Mouse (Mus musculus) gastrocnemius, adult 18-20 months (tissue): Measurements from ENCODE around the gene Wdr63. TPM values are rescaled to one million over a fixed set of nuclear protein-coding genes. Genes with fewer than 3 reads are reported as not detected.

Source experiments
- DNase-seq: peaks from one replicate; pipeline ENCODE4 v3.0.0; 2021; ENCODE audit warnings: low spot score
- total RNA-seq, 2 experiments: library from RNA; stranded (reverse); gene quantifications; 2 replicates each; pipeline ENCODE4 v1.2.3; 2021

Wdr63 gene
- total RNA-seq, 2 experiments from 2014 or later = not detected

- DNase-seq = no peak
Observed at GRCm38 (mm10) chr3:146013490-146013889, 94.4 kb downstream of the Wdr63 start.

GRCm38 (mm10) chr3:146011544-146012218, 96.2 kb downstream of the Wdr63 start:
- no peak for DNase-seq

- DNase-seq = no peak
Observed at GRCm38 (mm10) chr3:146010751-146011150, 97.2 kb downstream of the Wdr63 start.

DNA sequence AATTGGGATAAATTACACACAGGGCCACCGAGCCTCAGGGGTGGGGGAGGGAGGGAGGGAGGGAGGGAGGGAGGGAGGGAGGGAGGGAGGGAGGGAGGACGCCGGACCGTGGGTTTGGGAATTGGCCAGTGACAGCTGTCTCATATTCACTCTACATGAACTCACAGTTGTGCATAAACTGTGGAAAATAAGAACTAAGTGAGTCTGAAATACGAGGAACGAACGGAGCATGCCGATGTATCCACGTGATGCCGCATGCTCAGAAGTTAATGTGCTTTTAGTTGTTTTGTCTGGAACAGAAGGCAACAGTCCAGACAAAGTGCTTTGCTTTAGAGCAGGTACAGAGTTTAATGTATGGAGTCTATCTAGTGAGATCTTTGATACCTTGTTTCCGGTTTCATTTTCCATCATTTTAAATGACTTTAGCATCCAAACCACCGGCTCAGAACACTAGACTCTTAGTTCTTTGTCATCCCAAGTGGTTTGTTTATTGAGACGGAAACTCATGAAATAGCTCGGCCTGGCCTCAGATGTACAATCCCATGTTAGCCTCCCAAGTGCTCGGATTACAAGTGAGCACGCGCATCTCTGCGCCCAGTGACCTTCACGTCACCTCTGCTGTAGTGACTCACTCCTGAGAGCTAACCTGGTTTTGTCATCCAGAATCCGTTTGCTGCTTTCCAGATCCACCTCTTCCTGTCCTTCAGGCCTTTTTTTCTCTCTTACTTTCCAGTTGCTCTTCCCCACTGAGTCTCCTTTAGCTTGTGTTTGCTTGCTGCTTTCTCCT, 97.9 kb downstream of the Wdr63 start:
- DNase-seq = peak; percentile 54

DNA sequence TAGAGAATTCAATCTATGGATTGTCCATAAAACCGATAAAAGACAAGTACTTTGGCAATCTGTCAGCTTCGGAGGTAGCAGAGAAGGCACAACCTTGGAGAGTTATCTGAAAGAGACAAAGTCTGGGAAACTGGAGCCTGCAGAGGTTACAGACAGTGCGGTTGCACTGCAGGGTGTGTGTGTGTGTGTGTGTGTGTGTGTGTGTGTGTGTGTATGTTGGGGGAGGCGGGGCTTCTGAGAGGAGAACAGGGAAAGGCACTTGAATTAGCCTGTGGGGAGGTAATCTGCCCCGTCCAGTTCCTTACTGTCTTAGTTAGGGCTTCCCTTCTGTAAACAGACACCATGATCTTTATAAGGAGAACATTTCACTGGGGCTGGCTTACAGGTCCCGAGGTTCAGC, 100.1 kb downstream of the Wdr63 start:
- DNase-seq = no peak

- DNase-seq = no peak
Observed at GRCm38 (mm10) chr3:146004347-146005051, 103.4 kb downstream of the Wdr63 start.

DNA sequence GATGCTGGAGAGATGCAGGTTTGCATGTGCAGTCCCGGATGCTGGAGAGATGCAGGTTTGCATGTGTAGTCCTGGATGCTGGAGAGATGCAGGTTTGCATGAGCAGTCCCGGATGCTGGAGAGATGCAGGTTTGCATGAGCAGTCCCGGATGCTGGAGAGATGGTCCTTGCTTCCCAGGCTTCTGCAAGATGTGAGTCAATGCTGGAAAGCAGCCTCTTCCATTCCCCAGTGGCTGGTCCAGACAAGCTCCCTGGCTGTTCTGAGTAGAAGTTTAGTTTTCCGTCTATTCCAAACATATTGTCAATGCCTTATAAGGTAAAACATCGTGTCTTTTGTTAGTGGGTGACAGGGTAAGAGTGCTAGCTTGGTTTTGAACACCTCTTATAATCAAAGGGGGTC, 111.4 kb downstream of the Wdr63 start:
- DNase-seq = peak; percentile 36

- peak; percentile 35 for DNase-seq
Observed at GRCm38 (mm10) chr3:145995489-145995888, 112.4 kb downstream of the Wdr63 start.

- no peak for DNase-seq
Observed at GRCm38 (mm10) chr3:145993481-145994201, 114.3 kb downstream of the Wdr63 start.

- DNase-seq = peak; percentile 69
Observed at GRCm38 (mm10) chr3:145992796-145993195, 115.1 kb downstream of the Wdr63 start.

- no peak for DNase-seq
Observed at GRCm38 (mm10) chr3:145991976-145992730, 115.8 kb downstream of the Wdr63 start.

GRCm38 (mm10) chr3:145991130-145991529, 116.8 kb downstream of the Wdr63 start:
- no peak for DNase-seq

Other genes with a start within 250 kb of the Wdr63 start
- gene Bcl10, start 185.3 kb downstream of the Wdr63 start, total RNA-seq = 1 to 10 TPM; 9.4 to 9.7 TPM
- gene 2410004B18Rik, start 170.1 kb downstream of the Wdr63 start, total RNA-seq = 10 to 100 TPM; 17.3 to 19.5 TPM
- under 1 TPM; 0.73 to 0.93 TPM for gene Syde2, start 120.3 kb downstream of the Wdr63 start, total RNA-seq
- gene Mcoln3, start 9.3 kb upstream of the Wdr63 start, total RNA-seq = not detected
- gene Mcoln2, start 41.7 kb upstream of the Wdr63 start, total RNA-seq = not detected
- under 1 TPM in 1 of 2 experiments, not detected in 1; 0.28 TPM for gene Lpar3, start 112.8 kb upstream of the Wdr63 start, total RNA-seq